Mouse (Mus musculus) stomach, embryonic 16.5 days (tissue): ENCODE data around the gene Pkp4. TPM values are rescaled to one million over a fixed set of nuclear protein-coding genes. Genes with fewer than 3 reads are reported as not detected.
A peak's percentile ranks its signal among the peaks of the same experiment; 100 is the strongest.

Source experiments
- ATAC-seq: fragments of 200-750 bp; cut with Nextera tagmentation; 2 replicates; pipeline ENCODE4 v1.8.0; 2017; ENCODE audit warnings: moderate number of reproducible peaks, moderate TSS enrichment; ENCODE audit not compliant: insufficient read depth, low FRiP score
- H3K27ac ChIP-seq: fragments of 300-500 bp; sonication (generic); 2 replicates; pipeline ENCODE4 v1.5.1; 2014; ENCODE audit warnings: low read length
- H3K27me3 ChIP-seq: fragments of 300-500 bp; sonication (generic); 2 replicates; pipeline ENCODE4 v1.6.1; 2014; ENCODE audit warnings: low read length, control low read depth, mixed read lengths; ENCODE audit not compliant: control insufficient read depth, insufficient read depth
- H3K36me3 ChIP-seq: fragments of 300-500 bp; sonication (generic); 2 replicates; pipeline ENCODE4 v1.6.1; 2014; ENCODE audit warnings: low read length; ENCODE audit not compliant: control insufficient read depth, insufficient read depth
- H3K4me1 ChIP-seq: fragments of 300-500 bp; sonication (generic); 2 replicates; pipeline ENCODE4 v1.6.1; 2014; ENCODE audit warnings: low read length, control low read depth, mixed read lengths; ENCODE audit not compliant: control insufficient read depth, insufficient read depth
- H3K4me2 ChIP-seq: fragments of 300-500 bp; sonication (generic); 2 replicates; pipeline ENCODE4 v1.6.1; 2014; ENCODE audit warnings: low read depth, low read length, mixed read lengths
- H3K4me3 ChIP-seq: fragments of 300-500 bp; sonication (generic); replicated peaks from 2 replicates; pipeline ENCODE4 v1.5.1; 2014; ENCODE audit warnings: mild to moderate bottlenecking, low read length
- H3K9ac ChIP-seq: fragments of 300-500 bp; sonication (generic); 2 replicates; pipeline ENCODE4 v1.6.1; 2014; ENCODE audit warnings: low read length
- H3K9me3 ChIP-seq: fragments of 300-500 bp; sonication (generic); replicated peaks from 2 replicates; pipeline ENCODE4 v1.6.1; 2016; ENCODE audit warnings: low read length, control low read depth; ENCODE audit not compliant: control insufficient read depth
- WGBS: fragments of 180-500 bp; shearing (Covaris S2); extraction: QIAGEN DNeasy Blood & Tissue Kit; methylation state at CpG from one replicate; pipeline ENCODE4 v1.1.7; 2014; 5-methylcytosine and 5-hydroxymethylcytosine counted together
- polyA plus RNA-seq: library from polyadenylated mRNA; unstranded; fragments of >200 nt; fragmentation: Nextera tagmentation; extraction: Ambion mirVana; gene quantifications from 2 replicates; pipeline ENCODE4 v1.2.1, GENCODE M21; 2015

Gene Pkp4
- polyA plus RNA-seq, 1 experiment from 2014 or later = 30.0 TPM

DNA sequence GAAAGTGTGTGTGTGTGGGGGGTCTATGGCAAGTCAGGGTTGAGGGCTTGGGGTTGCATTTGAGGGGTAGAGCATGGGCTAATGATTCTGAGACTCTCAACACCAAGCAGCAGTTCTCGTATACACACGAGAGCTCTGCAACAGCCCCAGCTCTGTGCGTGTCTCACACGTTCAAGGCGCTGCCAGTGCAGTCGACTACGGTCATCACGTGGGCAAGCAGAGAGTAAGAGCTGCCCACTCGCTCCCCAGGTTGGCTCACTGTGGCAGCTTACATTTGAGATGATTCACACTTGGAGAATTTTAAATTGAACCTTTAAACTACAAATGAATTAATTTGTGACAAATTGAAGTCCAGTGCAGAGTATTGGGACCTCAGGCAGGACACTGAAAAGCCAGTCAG lies 44.4 kb downstream of the Pkp4 start:
- Histone ChIP-seq H3K4me1 (0 out of 2 replicates have a peak, but pooled peaks cover 2% of the 10 kb centered on the region), H3K9me3 (no peaks in the 10 kb centered on the region), H3K27ac (peak overlapping the region; percentile 3; the same call in 1 of the 2 replicates), H3K4me2 (no peak overlapping the region), H3K27me3 (no peaks in the 10 kb centered on the region), H3K9ac (no peak overlapping the region), H3K36me3 (no peaks in the 10 kb centered on the region), H3K4me3 (no peak overlapping the region)
- WGBS = 86% methylated on average over 9 of the region's 9 CpGs
- ATAC-seq = no peak

- no peak for ATAC-seq
- no peak overlapping the region for H3K27ac ChIP-seq
- no peaks in the 10 kb centered on the region for H3K27me3 ChIP-seq
- 84% methylated on average over 2 of the region's 2 CpGs for WGBS
- no peaks in the 10 kb centered on the region for H3K9me3 ChIP-seq
- H3K9ac ChIP-seq = no peak overlapping the region
- H3K4me1 ChIP-seq = 0 out of 2 replicates have a peak, but pooled peaks cover 2% of the 10 kb centered on the region
- no peak overlapping the region for H3K4me3 ChIP-seq
- H3K4me2 ChIP-seq = no peak overlapping the region
- H3K36me3 ChIP-seq = no peaks in the 10 kb centered on the region
These were observed 45.5 kb downstream of the Pkp4 start for GRCm38 (mm10) chr2:59206190-59206589.

GRCm38 (mm10) chr2:59207240-59207639 lies 46.6 kb downstream of the Pkp4 start:
- no peak overlapping the region for H3K4me2 ChIP-seq
- 0 out of 2 replicates have a peak, but pooled peaks cover 2% of the 10 kb centered on the region for H3K4me1 ChIP-seq
- H3K4me3 ChIP-seq = no peak overlapping the region
- no peaks in the 10 kb centered on the region for H3K27me3 ChIP-seq
- H3K9ac ChIP-seq = no peak overlapping the region
- no peaks in the 10 kb centered on the region for H3K9me3 ChIP-seq
- 54% methylated on average over 4 of the region's 4 CpGs for WGBS
- no peak for ATAC-seq
- 0 out of 2 replicates have a peak overlapping the region, but pooled peaks have one; percentile 23 for H3K27ac ChIP-seq
- H3K36me3 ChIP-seq = no peaks in the 10 kb centered on the region

DNA sequence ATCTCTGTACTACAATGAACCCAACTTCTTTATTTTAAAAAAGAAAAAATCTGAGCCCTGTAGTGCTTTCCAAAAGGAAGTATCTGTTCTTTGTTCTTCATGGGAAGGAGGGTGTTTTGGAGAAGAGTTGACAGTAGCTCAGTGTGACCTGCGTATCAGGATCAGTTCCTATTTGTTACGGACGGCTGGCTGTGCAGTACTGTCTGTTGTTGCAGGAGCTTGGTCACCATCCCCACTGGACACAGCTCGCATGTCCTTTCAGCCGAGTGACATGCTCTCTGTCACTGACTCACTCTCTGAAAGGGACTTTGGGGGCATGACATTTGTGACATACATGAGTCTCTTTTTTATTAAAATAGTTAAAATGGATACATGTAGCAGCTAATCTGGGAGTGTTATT lies 47.1 kb downstream of the Pkp4 start:
- 66% methylated on average over 5 of the region's 5 CpGs for WGBS
- no peak overlapping the region for H3K9ac ChIP-seq
- no peak overlapping the region for H3K4me2 ChIP-seq
- H3K36me3 ChIP-seq = no peaks in the 10 kb centered on the region
- H3K4me1 ChIP-seq = 0 out of 2 replicates have a peak, but pooled peaks cover 2% of the 10 kb centered on the region
- H3K27ac ChIP-seq = no peak overlapping the region
- no peaks in the 10 kb centered on the region for H3K27me3 ChIP-seq
- no peak overlapping the region for H3K4me3 ChIP-seq
- ATAC-seq = no peak
- H3K9me3 ChIP-seq = no peaks in the 10 kb centered on the region

DNA sequence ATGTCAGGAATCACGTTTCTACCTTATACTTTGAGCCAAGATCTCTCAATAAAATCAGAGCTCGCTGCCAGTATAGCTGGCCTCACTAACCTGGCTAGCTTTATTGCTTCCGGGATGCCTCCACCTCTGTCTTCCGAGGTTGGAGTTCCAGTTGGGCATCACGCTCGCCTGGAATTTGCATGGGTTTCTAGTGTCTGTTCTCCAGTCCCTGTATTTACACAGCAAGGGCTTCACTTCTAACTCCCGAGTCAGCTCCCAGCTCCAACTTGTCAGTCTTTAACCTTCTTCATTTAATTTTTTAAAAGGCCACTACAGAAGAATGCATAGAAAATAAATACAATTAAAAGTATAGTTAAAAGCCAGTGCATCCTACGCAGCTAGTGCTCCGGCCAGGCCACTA lies 47.6 kb downstream of the Pkp4 start:
- WGBS = 64% methylated on average over 9 of the region's 9 CpGs
- H3K4me2 ChIP-seq = no peak overlapping the region

GRCm38 (mm10) chr2:59211051-59211450 lies 50.4 kb downstream of the Pkp4 start:
- no peak for ATAC-seq
- WGBS = 83% methylated on average over 5 of the region's 5 CpGs
- Histone ChIP-seq H3K4me2 (no peak overlapping the region), H3K4me3 (no peak overlapping the region), H3K27me3 (no peaks in the 10 kb centered on the region), H3K9ac (no peak overlapping the region), H3K4me1 (no peaks in the 10 kb centered on the region), H3K36me3 (no peaks in the 10 kb centered on the region), H3K27ac (no peak overlapping the region), H3K9me3 (no peaks in the 10 kb centered on the region)

More for the DNA sequence above, 47.6 kb downstream of the Pkp4 start:
- Histone ChIP-seq H3K36me3 (no peaks in the 10 kb centered on the region), H3K27ac (no peak overlapping the region), H3K9me3 (no peaks in the 10 kb centered on the region), H3K9ac (no peak overlapping the region), H3K27me3 (no peaks in the 10 kb centered on the region), H3K4me1 (0 out of 2 replicates have a peak, but pooled peaks cover 2% of the 10 kb centered on the region), H3K4me3 (no peak overlapping the region)
- ATAC-seq = no peak

GRCm38 (mm10) chr2:59212430-59212829 lies 51.8 kb downstream of the Pkp4 start:
- Histone ChIP-seq H3K27me3 (no peaks in the 10 kb centered on the region), H3K27ac (no peak overlapping the region), H3K9me3 (no peaks in the 10 kb centered on the region), H3K4me1 (no peaks in the 10 kb centered on the region), H3K4me3 (no peak overlapping the region), H3K36me3 (no peaks in the 10 kb centered on the region), H3K9ac (no peak overlapping the region), H3K4me2 (no peak overlapping the region)
- WGBS = 81% methylated on average over 4 of the region's 4 CpGs
- no peak for ATAC-seq

GRCm38 (mm10) chr2:59212846-59213245 lies 52.2 kb downstream of the Pkp4 start:
- WGBS = 81% methylated on average over 1 of the region's 1 CpGs
- H3K9ac ChIP-seq = no peak overlapping the region
- no peaks in the 10 kb centered on the region for H3K27me3 ChIP-seq
- no peaks in the 10 kb centered on the region for H3K36me3 ChIP-seq
- H3K4me3 ChIP-seq = no peak overlapping the region
- no peak overlapping the region for H3K27ac ChIP-seq
- H3K9me3 ChIP-seq = no peaks in the 10 kb centered on the region
- no peak overlapping the region for H3K4me2 ChIP-seq
- no peak for ATAC-seq
- no peaks in the 10 kb centered on the region for H3K4me1 ChIP-seq

GRCm38 (mm10) chr2:59217931-59218330 lies 57.3 kb downstream of the Pkp4 start:
- Histone ChIP-seq H3K4me1 (peaks cover 13% of the 10 kb centered on the region), H3K4me3 (no peak overlapping the region), H3K9ac (no peak overlapping the region), H3K27me3 (no peaks in the 10 kb centered on the region), H3K36me3 (no peaks in the 10 kb centered on the region), H3K9me3 (no peaks in the 10 kb centered on the region), H3K27ac (no peak overlapping the region), H3K4me2 (no peak overlapping the region)
- 84% methylated on average over 6 of the region's 6 CpGs for WGBS
- no peak for ATAC-seq
